Mouse (Mus musculus): ENCODE measurements at regions not wholly inside any gene's neighbourhood (a gene's known extent, or its start where the extent isn't known, plus 50 kb on each side); places are given as distances from the start of the nearest gene placed in this dataset.

DNA sequence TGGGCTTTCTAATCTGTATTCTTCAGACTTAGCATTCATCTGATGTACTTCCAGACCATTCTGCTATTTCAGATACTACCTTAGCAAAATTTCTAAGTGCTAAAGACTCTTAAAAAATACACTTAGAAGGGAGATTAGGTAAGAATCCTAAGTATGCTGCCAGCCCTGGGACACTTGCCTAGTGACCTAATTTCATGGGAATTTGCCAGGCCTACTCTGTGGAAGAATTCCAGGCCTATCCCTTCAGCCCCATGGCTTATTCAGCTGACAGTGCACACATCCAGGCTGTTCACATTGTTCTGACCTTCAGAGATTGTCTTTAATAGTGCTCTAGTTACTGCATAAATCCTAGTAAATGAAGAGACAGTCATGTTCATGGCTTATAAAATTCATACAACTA lies 138.9 kb upstream of the Nrp1 start:
- no peaks in the 10 kb centered on the region for H3K27me3 ChIP-seq (ENCODE audit: control insufficient read depth, insufficient read depth, low read depth, low read length)
- no peaks in the 10 kb centered on the region for H3K9me3 ChIP-seq (replicated peaks; ENCODE audit: control insufficient read depth, low read length)
- no peaks in the 10 kb centered on the region for H3K36me3 ChIP-seq (ENCODE audit: control insufficient read depth, insufficient read depth)
- no peak overlapping the region for H3K4me2 ChIP-seq (ENCODE audit: low read depth, low read length)
- no peak for ATAC-seq (ENCODE audit: low read depth)
- H3K4me1 ChIP-seq (ENCODE audit: control insufficient read depth, low read depth, low read length), result no peaks in the 10 kb centered on the region
- H3K9ac ChIP-seq (ENCODE audit: low read depth, low read length), result no peak overlapping the region
- no peak overlapping the region for H3K27ac ChIP-seq (ENCODE audit: low read length)
- no peak overlapping the region for H3K4me3 ChIP-seq (ENCODE audit: low read depth, low read length)

DNA sequence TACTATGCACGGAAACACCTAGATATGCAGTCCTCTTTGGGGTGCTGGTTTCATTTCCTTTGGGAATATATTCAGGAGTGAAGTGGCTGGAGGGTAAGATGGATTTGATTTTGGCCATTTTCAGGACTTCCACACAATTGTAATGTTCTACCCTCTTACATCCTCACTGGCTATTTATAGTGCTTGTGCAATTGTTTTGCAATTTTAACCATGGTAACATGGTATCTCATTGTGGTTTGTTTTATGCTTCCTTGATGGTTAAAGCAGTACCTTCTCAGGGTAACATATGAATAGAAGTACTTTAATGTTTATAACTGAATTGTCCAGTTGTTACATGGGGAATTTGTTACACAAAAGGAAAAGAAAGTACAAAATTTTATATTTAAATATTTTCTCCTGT lies 135.3 kb upstream of the Nrp1 start:
- Histone ChIP-seq H3K27ac (ENCODE audit: low read length) (no peak overlapping the region), H3K4me2 (ENCODE audit: low read depth, low read length) (no peak overlapping the region), H3K36me3 (ENCODE audit: control insufficient read depth, insufficient read depth) (no peaks in the 10 kb centered on the region), H3K9ac (ENCODE audit: low read depth, low read length) (no peak overlapping the region), H3K4me3 (ENCODE audit: low read depth, low read length) (no peak overlapping the region), H3K27me3 (ENCODE audit: control insufficient read depth, insufficient read depth, low read depth, low read length) (no peaks in the 10 kb centered on the region), H3K4me1 (ENCODE audit: control insufficient read depth, low read depth, low read length) (no peaks in the 10 kb centered on the region), H3K9me3 (replicated peaks; ENCODE audit: control insufficient read depth, low read length) (no peaks in the 10 kb centered on the region)
- no peak for ATAC-seq (ENCODE audit: low read depth)
- whole genome bisulfite sequencing (ENCODE audit: insufficient replicate concordance), result 60% methylated on average over 1 of the region's 1 CpGs

DNA sequence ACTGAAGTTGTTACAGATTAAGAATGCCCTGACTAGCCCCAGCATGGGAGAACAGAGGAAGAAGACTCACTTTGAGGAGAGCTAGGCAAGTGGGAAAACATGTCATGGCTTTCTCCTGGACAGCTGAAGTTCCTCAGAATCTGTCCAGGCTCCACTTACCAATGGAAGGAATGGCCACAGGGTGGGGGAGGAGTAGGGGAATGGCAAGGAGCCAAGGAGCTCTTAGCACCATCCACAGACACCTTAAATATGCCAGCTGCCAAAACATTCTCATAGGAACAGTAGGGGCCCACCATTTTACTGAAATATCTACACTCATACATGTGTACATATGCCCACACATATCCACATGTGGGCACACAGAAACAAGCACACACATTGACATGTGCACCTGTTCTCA lies 134.9 kb upstream of the Nrp1 start:
- Histone ChIP-seq H3K36me3 (ENCODE audit: control insufficient read depth, insufficient read depth) (no peaks in the 10 kb centered on the region), H3K27ac (ENCODE audit: low read length) (no peak overlapping the region), H3K27me3 (ENCODE audit: control insufficient read depth, insufficient read depth, low read depth, low read length) (no peaks in the 10 kb centered on the region), H3K4me3 (ENCODE audit: low read depth, low read length) (no peak overlapping the region), H3K4me2 (ENCODE audit: low read depth, low read length) (no peak overlapping the region), H3K9ac (ENCODE audit: low read depth, low read length) (no peak overlapping the region), H3K9me3 (replicated peaks; ENCODE audit: control insufficient read depth, low read length) (no peaks in the 10 kb centered on the region), H3K4me1 (ENCODE audit: control insufficient read depth, low read depth, low read length) (no peaks in the 10 kb centered on the region)
- no peak for ATAC-seq (ENCODE audit: low read depth)

DNA sequence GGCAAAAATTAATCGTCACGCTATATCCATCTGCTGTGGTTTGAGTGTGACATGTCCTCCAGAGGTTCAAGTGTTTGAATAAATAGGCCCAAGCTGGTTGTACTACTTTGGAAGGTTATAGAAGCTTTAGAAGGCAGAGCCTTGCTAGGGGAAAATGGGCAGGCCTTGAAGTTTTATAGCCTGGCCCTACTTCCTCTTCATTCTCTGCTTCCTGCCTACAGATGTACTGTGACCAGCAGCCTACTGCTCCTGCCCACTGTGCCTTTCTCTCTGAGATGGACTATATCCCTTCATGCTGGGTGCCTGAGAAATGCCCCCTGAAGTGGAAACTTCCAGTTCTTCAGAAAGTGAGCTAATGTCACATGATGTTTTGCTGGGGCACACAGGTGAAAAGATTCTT lies 133.3 kb upstream of the Nrp1 start:
- H3K36me3 ChIP-seq (ENCODE audit: control insufficient read depth, insufficient read depth), result no peaks in the 10 kb centered on the region
- H3K27me3 ChIP-seq (ENCODE audit: control insufficient read depth, insufficient read depth, low read depth, low read length), result no peaks in the 10 kb centered on the region
- H3K27ac ChIP-seq (ENCODE audit: low read length), result no peak overlapping the region
- H3K4me3 ChIP-seq (ENCODE audit: low read depth, low read length), result no peak overlapping the region
- no peaks in the 10 kb centered on the region for H3K4me1 ChIP-seq (ENCODE audit: control insufficient read depth, low read depth, low read length)
- H3K9ac ChIP-seq (ENCODE audit: low read depth, low read length), result no peak overlapping the region
- ATAC-seq (ENCODE audit: low read depth), result no peak
- 59% methylated on average over 2 of the region's 2 CpGs for WGBS (ENCODE audit: insufficient replicate concordance)
- no peaks in the 10 kb centered on the region for H3K9me3 ChIP-seq (replicated peaks; ENCODE audit: control insufficient read depth, low read length)
- no peak overlapping the region for H3K4me2 ChIP-seq (ENCODE audit: low read depth, low read length)

DNA sequence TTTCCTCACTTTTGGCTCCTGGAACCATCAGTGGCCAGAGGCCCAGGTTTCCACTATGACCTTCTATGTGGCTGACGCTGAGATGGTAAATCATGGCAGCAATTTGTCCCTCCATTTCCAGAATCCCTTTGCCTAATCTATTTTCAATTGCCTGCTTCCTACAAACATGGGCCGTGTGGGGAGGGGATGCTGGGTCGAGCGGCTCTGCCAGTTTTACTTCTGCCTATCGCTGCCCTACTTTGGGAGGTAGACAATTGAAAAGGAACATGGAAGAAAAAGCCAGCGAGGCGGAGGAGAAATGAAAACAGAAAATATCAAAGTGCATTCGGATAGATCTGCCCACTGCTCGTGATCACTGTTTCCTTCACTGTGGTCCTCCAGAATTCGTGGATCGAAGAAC lies 123.3 kb upstream of the Nrp1 start:
- Histone ChIP-seq H3K4me3 (ENCODE audit: low read depth, low read length) (no peak overlapping the region), H3K36me3 (ENCODE audit: control insufficient read depth, insufficient read depth) (no peaks in the 10 kb centered on the region), H3K27me3 (ENCODE audit: control insufficient read depth, insufficient read depth, low read depth, low read length) (no peaks in the 10 kb centered on the region), H3K27ac (ENCODE audit: low read length) (no peak overlapping the region), H3K4me2 (ENCODE audit: low read depth, low read length) (no peak overlapping the region), H3K9ac (ENCODE audit: low read depth, low read length) (no peak overlapping the region), H3K9me3 (replicated peaks; ENCODE audit: control insufficient read depth, low read length) (no peaks in the 10 kb centered on the region), H3K4me1 (ENCODE audit: control insufficient read depth, low read depth, low read length) (no peaks in the 10 kb centered on the region)
- ATAC-seq (ENCODE audit: low read depth), result no peak
- 48% methylated on average over 11 of the region's 11 CpGs for WGBS (ENCODE audit: insufficient replicate concordance)

DNA sequence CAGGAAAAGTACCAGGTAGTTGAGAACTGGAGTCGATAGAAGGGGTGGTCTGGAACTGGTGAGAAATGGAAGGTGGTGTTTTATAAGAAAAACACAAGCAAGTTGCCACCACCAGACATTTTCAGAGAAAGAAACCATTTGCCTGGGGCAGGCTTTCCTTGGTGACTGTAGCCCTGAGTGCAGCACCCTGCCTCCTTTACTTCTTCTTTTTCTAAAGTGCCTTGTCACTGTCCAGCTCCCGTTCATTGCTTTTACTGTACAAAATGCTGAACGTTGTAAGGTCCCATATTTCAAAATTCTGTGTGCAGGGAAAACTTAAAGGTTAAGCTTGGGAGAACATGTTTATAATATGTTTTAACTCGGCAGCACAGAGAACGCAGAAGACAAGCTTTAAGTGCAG lies 122.9 kb upstream of the Nrp1 start:
- no peak for ATAC-seq (ENCODE audit: low read depth)
- Histone ChIP-seq H3K27ac (ENCODE audit: low read length) (no peak overlapping the region), H3K4me2 (ENCODE audit: low read depth, low read length) (no peak overlapping the region), H3K4me3 (ENCODE audit: low read depth, low read length) (no peak overlapping the region), H3K9me3 (replicated peaks; ENCODE audit: control insufficient read depth, low read length) (no peaks in the 10 kb centered on the region), H3K27me3 (ENCODE audit: control insufficient read depth, insufficient read depth, low read depth, low read length) (no peaks in the 10 kb centered on the region), H3K36me3 (ENCODE audit: control insufficient read depth, insufficient read depth) (no peaks in the 10 kb centered on the region), H3K9ac (ENCODE audit: low read depth, low read length) (no peak overlapping the region), H3K4me1 (ENCODE audit: control insufficient read depth, low read depth, low read length) (no peaks in the 10 kb centered on the region)
- 34% methylated on average over 5 of the region's 5 CpGs for WGBS (ENCODE audit: insufficient replicate concordance)

DNA sequence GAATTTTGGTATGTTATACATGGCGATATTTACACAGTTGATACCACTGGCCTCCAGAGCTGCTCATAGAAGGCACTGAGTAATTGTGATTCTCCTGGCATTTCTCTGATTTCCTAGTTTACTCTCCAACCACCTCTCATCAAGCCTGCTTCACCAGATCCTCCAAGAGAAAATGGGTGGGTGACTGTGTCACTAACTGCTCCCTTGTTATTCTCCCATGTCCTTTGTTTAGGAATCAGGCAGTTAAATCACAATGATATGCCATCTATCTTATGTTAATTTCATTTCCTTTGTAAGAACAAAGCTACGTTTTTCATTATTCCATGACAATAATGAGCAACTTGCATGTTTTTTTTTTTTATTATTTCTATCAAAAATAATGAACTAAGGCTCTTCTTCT lies 122.3 kb upstream of the Nrp1 start:
- no peak overlapping the region for H3K27ac ChIP-seq (ENCODE audit: low read length)
- no peaks in the 10 kb centered on the region for H3K4me1 ChIP-seq (ENCODE audit: control insufficient read depth, low read depth, low read length)
- no peak overlapping the region for H3K9ac ChIP-seq (ENCODE audit: low read depth, low read length)
- no peaks in the 10 kb centered on the region for H3K9me3 ChIP-seq (replicated peaks; ENCODE audit: control insufficient read depth, low read length)
- H3K4me2 ChIP-seq (ENCODE audit: low read depth, low read length), result no peak overlapping the region
- H3K36me3 ChIP-seq (ENCODE audit: control insufficient read depth, insufficient read depth), result no peaks in the 10 kb centered on the region
- 44% methylated on average over 2 of the region's 2 CpGs for WGBS (ENCODE audit: insufficient replicate concordance)
- H3K27me3 ChIP-seq (ENCODE audit: control insufficient read depth, insufficient read depth, low read depth, low read length), result no peaks in the 10 kb centered on the region
- H3K4me3 ChIP-seq (ENCODE audit: low read depth, low read length), result no peak overlapping the region
- no peak for ATAC-seq (ENCODE audit: low read depth)

DNA sequence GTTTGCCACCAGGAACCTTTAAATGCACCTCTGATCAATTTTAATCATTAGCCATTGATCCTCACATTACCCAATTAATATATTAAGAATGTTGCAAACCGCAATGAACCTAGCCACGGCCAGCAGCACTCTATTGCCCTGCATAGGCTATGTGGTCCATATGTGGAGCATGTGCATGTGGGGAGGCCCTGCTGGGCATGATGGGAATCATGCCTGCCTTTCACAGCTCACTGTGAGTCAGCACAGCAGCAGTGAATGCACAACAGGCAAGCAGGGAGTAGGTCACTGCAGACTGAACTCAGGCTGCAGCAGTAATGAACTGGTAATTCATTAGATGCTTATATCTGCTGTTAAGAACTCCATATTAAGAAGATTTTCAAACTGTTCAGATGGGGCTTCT lies 119.5 kb upstream of the Nrp1 start:
- no peaks in the 10 kb centered on the region for H3K4me1 ChIP-seq (ENCODE audit: control insufficient read depth, low read depth, low read length)
- no peaks in the 10 kb centered on the region for H3K27me3 ChIP-seq (ENCODE audit: control insufficient read depth, insufficient read depth, low read depth, low read length)
- 60% methylated on average over 2 of the region's 2 CpGs for WGBS (ENCODE audit: insufficient replicate concordance)
- no peak overlapping the region for H3K27ac ChIP-seq (ENCODE audit: low read length)
- H3K4me2 ChIP-seq (ENCODE audit: low read depth, low read length), result no peak overlapping the region
- H3K36me3 ChIP-seq (ENCODE audit: control insufficient read depth, insufficient read depth), result no peaks in the 10 kb centered on the region
- H3K4me3 ChIP-seq (ENCODE audit: low read depth, low read length), result no peak overlapping the region
- ATAC-seq (ENCODE audit: low read depth), result no peak
- no peaks in the 10 kb centered on the region for H3K9me3 ChIP-seq (replicated peaks; ENCODE audit: control insufficient read depth, low read length)
- H3K9ac ChIP-seq (ENCODE audit: low read depth, low read length), result no peak overlapping the region

DNA sequence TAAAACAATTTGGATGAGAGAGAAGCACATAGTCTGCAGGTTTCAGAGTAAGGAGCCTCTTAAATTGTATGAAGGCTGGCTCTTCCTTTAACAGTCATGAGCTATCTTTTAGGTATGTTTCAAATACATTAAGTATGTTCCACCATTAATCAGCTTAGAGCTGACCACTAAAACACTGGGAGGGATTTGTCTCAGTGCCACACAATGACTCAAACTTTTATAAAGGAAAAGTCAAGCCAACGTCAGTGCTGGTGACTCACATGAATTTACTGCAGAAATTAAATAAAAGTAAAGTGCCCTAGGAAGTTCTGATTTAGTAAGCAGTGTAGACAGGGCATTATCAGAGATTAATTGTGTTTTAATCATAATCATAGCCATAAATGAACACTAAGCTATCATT lies 118.6 kb upstream of the Nrp1 start:
- Histone ChIP-seq H3K4me3 (ENCODE audit: low read depth, low read length) (no peak overlapping the region), H3K27me3 (ENCODE audit: control insufficient read depth, insufficient read depth, low read depth, low read length) (no peaks in the 10 kb centered on the region), H3K9ac (ENCODE audit: low read depth, low read length) (no peak overlapping the region), H3K4me1 (ENCODE audit: control insufficient read depth, low read depth, low read length) (no peaks in the 10 kb centered on the region), H3K27ac (ENCODE audit: low read length) (no peak overlapping the region), H3K9me3 (replicated peaks; ENCODE audit: control insufficient read depth, low read length) (no peaks in the 10 kb centered on the region), H3K36me3 (ENCODE audit: control insufficient read depth, insufficient read depth) (no peaks in the 10 kb centered on the region), H3K4me2 (ENCODE audit: low read depth, low read length) (no peak overlapping the region)
- 54% methylated on average over 1 of the region's 1 CpGs for WGBS (ENCODE audit: insufficient replicate concordance)
- ATAC-seq (ENCODE audit: low read depth), result no peak

DNA sequence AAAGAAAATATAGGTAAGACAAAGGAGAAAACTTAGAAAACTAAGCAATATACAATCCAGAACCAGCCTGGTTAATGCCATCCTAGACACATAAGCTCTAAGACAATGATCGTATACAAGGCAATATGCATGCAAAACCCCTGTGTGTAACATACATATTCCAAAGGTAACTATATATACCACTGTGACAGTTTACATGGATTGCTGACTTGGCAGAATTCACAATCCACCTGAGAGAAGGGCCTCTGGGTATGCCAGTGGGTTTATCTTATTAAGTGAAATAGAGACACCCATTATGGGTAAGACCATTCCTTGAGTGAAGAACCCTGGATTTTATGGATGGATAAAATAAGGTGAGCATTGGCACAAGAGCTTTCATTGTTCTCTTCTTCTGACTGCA lies 117.2 kb upstream of the Nrp1 start:
- H3K27ac ChIP-seq (ENCODE audit: low read length), result no peak overlapping the region
- H3K4me3 ChIP-seq (ENCODE audit: low read depth, low read length), result no peak overlapping the region
- no peaks in the 10 kb centered on the region for H3K9me3 ChIP-seq (replicated peaks; ENCODE audit: control insufficient read depth, low read length)
- no peaks in the 10 kb centered on the region for H3K4me1 ChIP-seq (ENCODE audit: control insufficient read depth, low read depth, low read length)
- H3K9ac ChIP-seq (ENCODE audit: low read depth, low read length), result no peak overlapping the region
- ATAC-seq (ENCODE audit: low read depth), result no peak
- WGBS (ENCODE audit: insufficient replicate concordance), result 58% methylated on average over 1 of the region's 1 CpGs
- no peak overlapping the region for H3K4me2 ChIP-seq (ENCODE audit: low read depth, low read length)
- H3K27me3 ChIP-seq (ENCODE audit: control insufficient read depth, insufficient read depth, low read depth, low read length), result no peaks in the 10 kb centered on the region
- no peaks in the 10 kb centered on the region for H3K36me3 ChIP-seq (ENCODE audit: control insufficient read depth, insufficient read depth)

Measured in liver, embryonic 16.5 days (tissue).